Mouse (Mus musculus): Measurements from ENCODE around the gene Ednra. TPM values are rescaled to one million over a fixed set of nuclear protein-coding genes. Genes with fewer than 3 reads are reported as not detected.
"Not testable (repeated sequence)": the region's sequence is repeated elsewhere in the genome, so short reads cannot be mapped to it uniquely, and the experiment has no call there.

The Ednra gene
- polyA plus RNA-seq, 1 experiment from 2014 or later = 7.8 TPM

GRCm38 (mm10) chr8:77713688-77714087, 10.6 kb downstream of the Ednra start:
- WGBS = 90% methylated on average over 5 of the region's 5 CpGs
- no peaks in the 10 kb centered on the region for H3K27me3 ChIP-seq
- H3K36me3 ChIP-seq = no peaks in the 10 kb centered on the region
- H3K4me3 ChIP-seq = no peak overlapping the region
- ATAC-seq (ENCODE audit: low FRiP score, low read depth) = no peak
- no peaks in the 10 kb centered on the region for H3K9me3 ChIP-seq
- H3K4me2 ChIP-seq = no peak overlapping the region
- H3K27ac ChIP-seq (replicated peaks) = no peak overlapping the region
- no peak overlapping the region for H3K9ac ChIP-seq
- no peaks in the 10 kb centered on the region for H3K4me1 ChIP-seq (replicated peaks)

GRCm38 (mm10) chr8:77704768-77705167, 19.5 kb downstream of the Ednra start:
- Histone ChIP-seq H3K4me2 (no peak overlapping the region), H3K4me1 (replicated peaks) (no peaks in the 10 kb centered on the region), H3K4me3 (no peak overlapping the region), H3K36me3 (no peaks in the 10 kb centered on the region), H3K27me3 (no peaks in the 10 kb centered on the region), H3K9ac (no peak overlapping the region), H3K9me3 (no peaks in the 10 kb centered on the region), H3K27ac (replicated peaks) (no peak overlapping the region)
- WGBS = 92% methylated on average over 4 of the region's 4 CpGs
- no peak for ATAC-seq (ENCODE audit: low FRiP score, low read depth)

GRCm38 (mm10) chr8:77698028-77698427, 26.2 kb downstream of the Ednra start:
- Histone ChIP-seq H3K9me3 (no peaks in the 10 kb centered on the region), H3K27ac (replicated peaks) (no peak overlapping the region), H3K36me3 (no peaks in the 10 kb centered on the region), H3K4me1 (replicated peaks) (no peaks in the 10 kb centered on the region), H3K9ac (no peak overlapping the region), H3K4me3 (no peak overlapping the region), H3K27me3 (no peaks in the 10 kb centered on the region), H3K4me2 (no peak overlapping the region)
- 77% methylated on average over 10 of the region's 10 CpGs for WGBS
- no peak for ATAC-seq (ENCODE audit: low FRiP score, low read depth)

DNA sequence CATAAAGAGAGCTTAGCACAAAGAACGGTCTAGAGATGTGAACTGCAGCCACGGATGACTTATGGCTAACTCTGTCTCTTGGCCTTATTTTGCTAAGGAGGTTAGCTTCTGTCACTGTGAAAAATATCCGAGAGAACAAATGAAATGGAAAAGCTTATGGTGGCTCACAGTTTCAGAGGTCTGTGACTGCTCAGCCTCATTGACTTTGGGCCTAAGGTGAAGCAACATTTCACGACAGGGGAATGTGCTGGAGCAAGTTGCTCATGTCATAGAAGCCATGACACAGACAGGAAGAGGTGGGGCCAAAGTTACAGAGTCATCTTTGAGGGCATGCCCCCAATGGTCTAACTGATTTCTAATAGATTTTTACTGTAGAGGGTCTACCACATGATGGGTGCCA, 28.1 kb downstream of the Ednra start:
- no peak overlapping the region for H3K27ac ChIP-seq (replicated peaks)
- 85% methylated on average over 4 of the region's 4 CpGs for WGBS
- no peaks in the 10 kb centered on the region for H3K36me3 ChIP-seq
- H3K9me3 ChIP-seq = no peaks in the 10 kb centered on the region
- no peak overlapping the region for H3K4me3 ChIP-seq
- H3K4me2 ChIP-seq = no peak overlapping the region
- ATAC-seq (ENCODE audit: low FRiP score, low read depth) = no peak
- no peaks in the 10 kb centered on the region for H3K27me3 ChIP-seq
- H3K4me1 ChIP-seq (replicated peaks) = no peaks in the 10 kb centered on the region
- H3K9ac ChIP-seq = no peak overlapping the region

GRCm38 (mm10) chr8:77695486-77696058, 28.7 kb downstream of the Ednra start:
- Histone ChIP-seq H3K4me2 (no peak overlapping the region), H3K4me3 (no peak overlapping the region), H3K9ac (no peak overlapping the region), H3K27ac (replicated peaks) (no peak overlapping the region), H3K9me3 (no peaks in the 10 kb centered on the region), H3K36me3 (no peaks in the 10 kb centered on the region), H3K27me3 (no peaks in the 10 kb centered on the region), H3K4me1 (replicated peaks) (no peaks in the 10 kb centered on the region)
- WGBS = 44% methylated on average over 5 of the region's 5 CpGs
- ATAC-seq (ENCODE audit: low FRiP score, low read depth) = no peak

DNA sequence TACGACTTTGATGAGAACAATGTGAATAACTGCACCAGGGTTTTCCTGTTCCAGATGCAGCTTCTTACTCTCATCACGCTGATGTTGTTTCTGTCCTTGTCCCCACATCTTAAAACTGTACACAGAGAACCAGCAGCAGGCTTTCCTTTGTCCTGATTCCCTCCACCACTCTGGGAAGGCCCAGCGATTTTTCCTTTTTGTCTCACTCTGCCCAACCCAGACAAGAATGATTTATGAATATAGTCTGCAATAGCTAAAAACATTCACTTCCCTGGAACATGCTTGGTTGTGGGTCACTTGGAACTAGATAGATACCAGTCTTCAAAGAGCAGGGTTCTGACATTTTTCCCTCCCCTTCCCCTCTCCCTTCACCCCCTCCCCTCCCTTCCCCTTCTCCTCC, 29.2 kb downstream of the Ednra start:
- no peak for ATAC-seq (ENCODE audit: low FRiP score, low read depth)
- Histone ChIP-seq H3K4me1 (replicated peaks) (no peaks in the 10 kb centered on the region), H3K27me3 (no peaks in the 10 kb centered on the region), H3K9me3 (no peaks in the 10 kb centered on the region), H3K9ac (no peak overlapping the region), H3K27ac (replicated peaks) (no peak overlapping the region), H3K4me2 (no peak overlapping the region), H3K36me3 (no peaks in the 10 kb centered on the region), H3K4me3 (no peak overlapping the region)
- 78% methylated on average over 3 of the region's 3 CpGs for WGBS

DNA sequence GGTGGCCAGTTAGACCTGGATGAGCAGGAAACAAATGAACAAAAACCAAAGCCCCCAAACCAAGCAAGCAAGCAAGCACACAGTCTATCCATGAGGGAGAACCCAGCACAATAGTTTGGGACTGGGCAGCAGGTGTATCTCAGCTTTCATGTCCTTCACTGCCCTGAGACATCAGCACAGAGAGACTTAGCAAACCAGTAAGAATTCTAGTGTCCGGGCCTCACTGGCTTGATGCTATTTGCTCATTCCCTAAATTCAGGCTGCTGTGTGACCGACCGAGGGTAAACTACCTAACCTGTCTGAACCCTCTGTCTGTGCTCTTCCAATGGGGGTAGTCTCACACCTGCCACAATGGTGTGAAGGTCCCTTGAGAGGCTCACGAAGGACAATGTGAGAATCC, 29.7 kb downstream of the Ednra start:
- no peak for ATAC-seq (ENCODE audit: low FRiP score, low read depth)
- Histone ChIP-seq H3K9me3 (no peaks in the 10 kb centered on the region), H3K4me3 (no peak overlapping the region), H3K4me2 (no peak overlapping the region), H3K27me3 (no peaks in the 10 kb centered on the region), H3K36me3 (no peaks in the 10 kb centered on the region), H3K4me1 (replicated peaks) (no peaks in the 10 kb centered on the region), H3K9ac (no peak overlapping the region), H3K27ac (replicated peaks) (no peak overlapping the region)
- 93% methylated on average over 4 of the region's 4 CpGs for WGBS

DNA sequence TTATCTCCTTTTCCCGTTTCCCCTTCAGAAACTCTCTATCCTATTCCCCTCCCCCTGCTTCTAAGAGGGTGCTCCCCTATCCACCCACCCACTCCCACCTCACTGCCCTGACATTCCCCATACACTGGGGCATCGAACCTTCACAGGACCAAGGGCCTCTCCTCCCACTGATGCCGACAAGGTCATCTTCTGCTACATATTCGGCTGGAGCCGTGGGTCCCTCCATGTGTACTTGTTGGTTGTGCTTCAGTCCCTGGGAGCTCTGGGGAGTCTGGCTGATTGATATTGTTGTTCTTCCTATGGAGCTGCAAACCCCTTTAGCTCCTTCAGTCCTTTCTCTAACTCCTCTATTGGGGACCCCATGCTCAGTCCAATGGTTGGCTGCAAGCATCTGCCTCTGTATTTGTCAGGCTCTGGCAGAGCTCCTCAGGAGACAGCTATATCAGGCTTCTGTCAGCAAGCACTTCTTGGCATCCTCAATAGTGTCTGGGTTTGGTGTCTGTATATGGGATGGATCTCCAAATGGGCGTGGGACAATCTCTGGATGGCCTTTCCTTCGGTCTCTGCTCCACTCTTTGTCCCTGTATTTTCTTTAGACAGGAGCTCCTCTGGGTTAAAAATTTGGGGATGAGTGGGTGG, 34.7 kb downstream of the Ednra start:
- WGBS = 92% methylated on average over 7 of the region's 7 CpGs
- H3K4me1 ChIP-seq (replicated peaks); H3K9ac ChIP-seq; H3K9me3 ChIP-seq; ATAC-seq (ENCODE audit: low FRiP score, low read depth); H3K4me3 ChIP-seq; H3K27ac ChIP-seq (replicated peaks); H3K36me3 ChIP-seq; H3K4me2 ChIP-seq; H3K27me3 ChIP-seq: not testable (repeated sequence)

DNA sequence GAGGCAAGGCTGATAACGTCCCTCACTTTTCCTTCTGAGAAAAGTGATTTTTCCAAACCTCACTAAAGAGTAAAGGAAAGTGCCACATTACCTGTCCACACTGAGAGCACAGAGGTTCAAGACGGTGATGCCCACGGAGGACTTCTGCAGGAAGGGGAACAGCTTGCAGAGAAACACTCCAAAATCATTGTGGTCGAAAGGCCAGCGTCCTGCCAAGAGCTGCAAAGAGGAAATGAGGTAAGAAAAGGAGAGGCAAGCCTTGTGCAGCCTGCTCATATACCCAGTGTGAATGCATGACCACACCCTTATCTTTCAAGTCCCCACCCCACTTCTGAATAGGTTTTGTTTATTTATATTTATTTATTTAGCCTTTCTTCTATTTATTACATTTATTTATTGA, 35.3 kb downstream of the Ednra start:
- no peak overlapping the region for H3K4me2 ChIP-seq
- H3K27ac ChIP-seq (replicated peaks) = no peak overlapping the region
- no peaks in the 10 kb centered on the region for H3K36me3 ChIP-seq
- no peak for ATAC-seq (ENCODE audit: low FRiP score, low read depth)
- H3K27me3 ChIP-seq = no peaks in the 10 kb centered on the region
- H3K4me1 ChIP-seq (replicated peaks) = no peaks in the 10 kb centered on the region
- 64% methylated on average over 5 of the region's 5 CpGs for WGBS
- no peak overlapping the region for H3K4me3 ChIP-seq
- no peak overlapping the region for H3K9ac ChIP-seq
- no peaks in the 10 kb centered on the region for H3K9me3 ChIP-seq

- 92% methylated on average over 6 of the region's 6 CpGs for WGBS
- H3K4me3 ChIP-seq = no peak overlapping the region
- no peaks in the 10 kb centered on the region for H3K36me3 ChIP-seq
- no peaks in the 10 kb centered on the region for H3K4me1 ChIP-seq (replicated peaks)
- no peak overlapping the region for H3K27ac ChIP-seq (replicated peaks)
- no peak for ATAC-seq (ENCODE audit: low FRiP score, low read depth)
- no peaks in the 10 kb centered on the region for H3K9me3 ChIP-seq
- no peak overlapping the region for H3K9ac ChIP-seq
- H3K27me3 ChIP-seq = no peaks in the 10 kb centered on the region
- H3K4me2 ChIP-seq = no peak overlapping the region
These were observed 39.9 kb downstream of the Ednra start for GRCm38 (mm10) chr8:77684372-77684771.

- Histone ChIP-seq H3K4me1 (replicated peaks) (no peaks in the 10 kb centered on the region), H3K27me3 (no peaks in the 10 kb centered on the region), H3K36me3 (no peaks in the 10 kb centered on the region), H3K27ac (replicated peaks) (no peak overlapping the region), H3K9me3 (no peaks in the 10 kb centered on the region), H3K4me2 (no peak overlapping the region), H3K9ac (no peak overlapping the region), H3K4me3 (no peak overlapping the region)
- 82% methylated on average over 6 of the region's 6 CpGs for WGBS
- ATAC-seq (ENCODE audit: low FRiP score, low read depth) = no peak
These were observed 40.7 kb downstream of the Ednra start for GRCm38 (mm10) chr8:77683356-77684106.

- WGBS = 70% methylated on average over 15 of the region's 15 CpGs
- no peak for ATAC-seq (ENCODE audit: low FRiP score, low read depth)
- no peaks in the 10 kb centered on the region for H3K4me1 ChIP-seq (replicated peaks)
- no peaks in the 10 kb centered on the region for H3K9me3 ChIP-seq
- H3K4me3 ChIP-seq = no peak overlapping the region
- H3K4me2 ChIP-seq = no peak overlapping the region
- H3K9ac ChIP-seq = no peak overlapping the region
- H3K27me3 ChIP-seq = no peaks in the 10 kb centered on the region
- H3K27ac ChIP-seq (replicated peaks) = no peak overlapping the region
- H3K36me3 ChIP-seq = no peaks in the 10 kb centered on the region
These were observed 42.0 kb downstream of the Ednra start for GRCm38 (mm10) chr8:77682008-77682934.
